Mouse (Mus musculus): ENCODE measurements around the gene 1700057G04Rik.

GRCm38 (mm10) chr9:92402628-92403027, 93.5 kb downstream of the 1700057G04Rik start:
- no peak for TF ChIP-seq POLR2A (IDR thresholded peaks at IDR 0.05; ENCODE audit: low read depth, low read length)
- TF ChIP-seq CTCF (IDR thresholded peaks at IDR 0.05; ENCODE audit: extremely low read depth, insufficient read length, insufficient replicate concordance, low read depth, low read length) = no peak

Data from small intestine, adult 2 months (tissue).